Comparison of ENCODE assay signal across 23 mouse cellular contexts in the genomic region with DNA sequence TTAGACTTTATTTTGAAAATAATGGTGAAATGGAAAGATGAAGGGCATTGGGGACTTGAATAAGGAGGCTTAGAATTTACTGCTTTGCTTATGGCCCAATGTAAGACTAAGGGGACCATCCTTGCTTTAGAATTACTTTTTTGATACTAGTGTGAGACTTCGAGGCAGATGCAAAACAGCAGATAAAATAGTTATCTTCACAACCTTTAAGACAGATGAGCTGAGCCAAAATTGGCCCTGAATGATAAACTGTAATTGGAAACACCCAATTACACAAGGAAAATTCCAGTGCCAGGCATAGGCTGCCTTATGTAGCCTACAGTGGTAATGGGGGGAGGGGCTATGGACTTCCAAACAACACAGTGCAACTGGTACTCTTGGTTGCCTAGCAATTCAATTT.
"Had no signal": no experiment of that assay in that cellular context is flagged by ENCODE, and none has a peak within 500 bp of the region (broad histone marks: within the 10 kb centered on the region; RNA-seq: fewer than 3 reads in every experiment).

No protein-coding gene starts in this region.

- H3K27me3 ChIP-seq: heart, embryonic 12.5 days; hindbrain, embryonic 12.5 days; intestine, embryonic 15.5 days; limb, embryonic 12.5 days; liver, embryonic 15.5 days had no signal

- ATAC-seq: hindbrain, embryonic 16.5 days; inflammation-experienced regulatory T-cells, adult 6 months; intestine, embryonic 15.5 days; intestine, postnatal 0 days had no signal

- H3K4me2 ChIP-seq: heart, embryonic 12.5 days; hindbrain, embryonic 12.5 days; hindbrain, embryonic 14.5 days; intestine, embryonic 15.5 days; limb, embryonic 12.5 days; liver, embryonic 15.5 days had no signal

- H3K27ac ChIP-seq: heart, embryonic 10.5 days; hindbrain, embryonic 10.5 days; hindbrain, embryonic 12.5 days; hindbrain, embryonic 14.5 days; intestine, embryonic 15.5 days; limb, embryonic 10.5 days; limb, embryonic 12.5 days; liver, embryonic 15.5 days had no signal

- H3K4me1 ChIP-seq: heart, embryonic 10.5 days; heart, embryonic 12.5 days; hindbrain, embryonic 10.5 days; hindbrain, embryonic 12.5 days; intestine, embryonic 15.5 days; limb, embryonic 10.5 days; limb, embryonic 12.5 days; liver, embryonic 15.5 days had no signal

- H3K9ac ChIP-seq: heart, embryonic 12.5 days; hindbrain, embryonic 12.5 days; hindbrain, embryonic 14.5 days; intestine, embryonic 15.5 days; limb, embryonic 12.5 days; liver, embryonic 15.5 days had no signal

- H3K4me3 ChIP-seq: heart, embryonic 10.5 days; heart, embryonic 12.5 days; hindbrain, embryonic 10.5 days; hindbrain, embryonic 12.5 days; intestine, embryonic 15.5 days; limb, embryonic 10.5 days; limb, embryonic 12.5 days; liver, embryonic 15.5 days had no signal

- DNase-seq: gastrocnemius, postnatal 14 days; gastrocnemius, postnatal 36 days; heart, adult 11 months; heart, postnatal 10 days; heart, postnatal 4 days; kidney, adult 18-20 months; kidney, adult 8-10 months; kidney, postnatal 10 days; kidney, postnatal 25 days; kidney, postnatal 4 days; lung, adult 18-20 months had no signal

- H3K36me3 ChIP-seq: heart, embryonic 10.5 days; heart, embryonic 12.5 days; hindbrain, embryonic 10.5 days; hindbrain, embryonic 12.5 days; intestine, embryonic 15.5 days; limb, embryonic 10.5 days; limb, embryonic 12.5 days; liver, embryonic 15.5 days had no signal

- H3K9me3 ChIP-seq: heart, embryonic 10.5 days; heart, embryonic 12.5 days; hindbrain, embryonic 10.5 days; hindbrain, embryonic 12.5 days; intestine, embryonic 15.5 days; limb, embryonic 10.5 days; limb, embryonic 12.5 days; liver, embryonic 15.5 days had no signal
